In the genomic region with DNA sequence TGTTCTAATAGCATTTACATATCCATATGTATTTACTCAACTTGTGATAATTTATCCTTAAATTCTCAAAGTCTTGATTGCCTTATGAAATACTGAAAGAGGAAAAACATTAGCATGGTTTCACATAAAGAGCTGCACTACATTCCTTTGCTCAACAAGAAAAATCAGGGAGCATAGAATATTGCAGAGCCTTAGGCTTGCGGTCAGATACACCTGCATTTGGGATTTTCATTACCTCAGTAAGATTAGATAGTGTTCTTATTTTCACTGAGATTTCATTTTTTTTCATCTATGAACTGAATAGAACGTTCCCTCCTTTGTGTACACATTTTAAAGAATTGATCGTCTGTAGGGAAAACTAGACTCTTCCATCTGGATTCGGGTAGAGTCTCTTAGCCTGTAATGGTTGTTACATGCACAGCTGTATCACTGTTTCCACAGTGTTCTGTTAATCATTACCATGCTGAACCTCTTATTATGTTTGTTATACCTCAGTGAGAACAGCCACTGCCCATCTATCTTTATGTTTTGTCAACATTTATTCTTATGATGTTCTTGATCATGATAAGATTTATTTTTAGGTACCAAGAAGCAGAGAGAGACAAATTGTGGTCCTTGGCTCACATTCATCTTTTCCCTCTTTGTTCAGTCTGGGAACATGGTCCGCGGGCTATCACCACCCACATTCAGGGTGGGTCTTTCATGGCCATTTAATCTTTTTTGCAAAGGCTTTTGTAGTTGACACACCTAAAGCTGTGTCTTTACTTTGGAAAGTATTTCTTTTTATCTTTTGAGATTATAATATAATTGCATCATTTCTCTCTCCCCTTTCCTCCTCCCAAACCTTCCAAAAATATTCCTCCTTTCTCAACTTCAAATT, we compare ENCODE assay signal across 21 mouse cellular contexts.
"Had no signal": no experiment of that assay in that cellular context is flagged by ENCODE, and none has a peak within 500 bp of the region (broad histone marks: within the 10 kb centered on the region; RNA-seq: fewer than 3 reads in every experiment).

No protein-coding gene starts in this region.

- H3K4me3 ChIP-seq: kidney, embryonic 15.5 days; limb, embryonic 10.5 days; limb, embryonic 13.5 days; liver, embryonic 12.5 days; liver, embryonic 15.5 days; lung, embryonic 15.5 days; megakaryocyte, embryonic 14.5 days; midbrain, embryonic 10.5 days; midbrain, embryonic 13.5 days; myocyte; neural tube, embryonic 13.5 days had no signal

- H3K27ac ChIP-seq: kidney, embryonic 15.5 days; limb, embryonic 10.5 days; limb, embryonic 13.5 days; liver, embryonic 12.5 days; liver, embryonic 15.5 days; lung, embryonic 15.5 days; midbrain, embryonic 10.5 days; midbrain, embryonic 13.5 days; neural tube, embryonic 13.5 days had no signal

- H3K9ac ChIP-seq: kidney, embryonic 15.5 days; limb, embryonic 13.5 days; liver, embryonic 12.5 days; liver, embryonic 15.5 days; lung, embryonic 15.5 days; midbrain, embryonic 13.5 days; neural tube, embryonic 13.5 days had no signal

- H3K9me3 ChIP-seq: kidney, embryonic 15.5 days; limb, embryonic 10.5 days; limb, embryonic 13.5 days; liver, embryonic 12.5 days; liver, embryonic 15.5 days; lung, embryonic 15.5 days; megakaryocyte, embryonic 14.5 days; midbrain, embryonic 10.5 days; neural tube, embryonic 13.5 days had no signal

- H3K4me2 ChIP-seq: kidney, embryonic 15.5 days; limb, embryonic 13.5 days; liver, embryonic 12.5 days; liver, embryonic 15.5 days; lung, embryonic 15.5 days; midbrain, embryonic 13.5 days; neural tube, embryonic 13.5 days had no signal

- H3K27me3 ChIP-seq: kidney, embryonic 15.5 days; limb, embryonic 13.5 days; liver, embryonic 12.5 days; liver, embryonic 15.5 days; lung, embryonic 15.5 days; megakaryocyte, embryonic 14.5 days; midbrain, embryonic 13.5 days; neural tube, embryonic 13.5 days had no signal

- H3K4me1 ChIP-seq: kidney, embryonic 15.5 days; limb, embryonic 10.5 days; limb, embryonic 13.5 days; liver, embryonic 12.5 days; liver, embryonic 15.5 days; lung, embryonic 15.5 days; midbrain, embryonic 13.5 days; neural tube, embryonic 13.5 days had no signal

- H3K36me3 ChIP-seq: kidney, embryonic 15.5 days; limb, embryonic 10.5 days; limb, embryonic 13.5 days; liver, embryonic 12.5 days; liver, embryonic 15.5 days; lung, embryonic 15.5 days; midbrain, embryonic 10.5 days; midbrain, embryonic 13.5 days; neural tube, embryonic 13.5 days had no signal

- ATAC-seq: liver, embryonic 12.5 days; midbrain, embryonic 13.5 days; midbrain, embryonic 16.5 days had no signal

- DNase-seq: kidney, adult 18-20 months; kidney, postnatal 10 days; kidney, postnatal 4 days; liver; lung, adult 18-20 months; lung, postnatal 10 days; lung, postnatal 36 days; thymus, adult 2 months; thymus, postnatal 25 days had no signal
